24 mouse cellular contexts compared by ENCODE assay signal in the genomic region with DNA sequence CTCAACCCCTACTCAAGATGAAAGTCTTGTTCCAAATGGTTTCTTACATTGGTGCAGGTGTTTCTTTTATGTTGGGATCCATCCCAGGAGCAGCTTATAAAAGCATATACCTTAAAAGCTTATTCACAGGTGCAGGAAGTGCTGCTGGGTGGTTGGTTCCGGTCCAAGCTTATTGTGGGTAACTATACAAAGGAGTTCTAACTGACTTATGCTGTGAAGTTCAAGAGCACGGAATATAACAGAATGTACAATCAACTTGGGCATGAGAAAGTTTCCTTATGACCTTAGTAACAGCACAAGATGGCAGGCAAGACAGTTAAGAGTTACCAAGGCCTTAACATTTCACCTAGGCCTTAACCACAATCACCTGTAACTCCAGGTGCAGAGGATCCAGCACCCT.
"Had no signal": no experiment of that assay in that cellular context is flagged by ENCODE, and none has a peak within 500 bp of the region (broad histone marks: within the 10 kb centered on the region; RNA-seq: fewer than 3 reads in every experiment).

No protein-coding gene starts in this region.

- H3K27me3 ChIP-seq: heart, embryonic 12.5 days; hindbrain, embryonic 12.5 days; intestine, embryonic 15.5 days; limb, embryonic 12.5 days had no signal

- H3K4me3 ChIP-seq: gastrocnemius, adult 2 months; heart, embryonic 12.5 days; hindbrain, embryonic 10.5 days; hindbrain, embryonic 12.5 days; intestine, embryonic 15.5 days; limb, embryonic 10.5 days; limb, embryonic 12.5 days had no signal

- DNase-seq: gastrocnemius, adult 2 months; gastrocnemius, postnatal 10 days; gastrocnemius, postnatal 25 days; heart, adult 18-20 months; heart, postnatal 4 days; kidney, adult 18-20 months; kidney, adult 8-10 months; kidney, postnatal 14 days; kidney, postnatal 36 days; layer of hippocampus, adult 9-11 months; layer of hippocampus, postnatal 36 days; liver had no signal

- ATAC-seq: hindbrain, embryonic 16.5 days; inflammation-experienced regulatory T-cells, adult 6 months; intestine, embryonic 15.5 days; intestine, postnatal 0 days had no signal

- H3K4me2 ChIP-seq: heart, embryonic 12.5 days; hindbrain, embryonic 12.5 days; hindbrain, embryonic 14.5 days; intestine, embryonic 15.5 days; limb, embryonic 12.5 days; liver, embryonic 11.5 days had no signal

- H3K36me3 ChIP-seq: heart, embryonic 12.5 days; hindbrain, embryonic 10.5 days; hindbrain, embryonic 12.5 days; intestine, embryonic 15.5 days; limb, embryonic 10.5 days; limb, embryonic 12.5 days had no signal

- H3K9ac ChIP-seq: heart, embryonic 12.5 days; hindbrain, embryonic 12.5 days; hindbrain, embryonic 14.5 days; intestine, embryonic 15.5 days; limb, embryonic 12.5 days had no signal

- H3K9me3 ChIP-seq: hindbrain, embryonic 10.5 days; hindbrain, embryonic 12.5 days; intestine, embryonic 15.5 days; limb, embryonic 10.5 days; limb, embryonic 12.5 days had no signal

- H3K27ac ChIP-seq: gastrocnemius, adult 2 months; hindbrain, embryonic 10.5 days; hindbrain, embryonic 12.5 days; hindbrain, embryonic 14.5 days; intestine, embryonic 15.5 days; kidney, postnatal 0 days; limb, embryonic 10.5 days; limb, embryonic 12.5 days had no signal
